Mouse (Mus musculus) forebrain, embryonic 14.5 days (tissue): Measurements from ENCODE around the gene Krt82. TPM values are rescaled to one million over a fixed set of nuclear protein-coding genes. Genes with fewer than 3 reads are reported as not detected.

Experiments used
- ATAC-seq: fragments of 200-750 bp; cut with Nextera tagmentation; 2 replicates; pipeline ENCODE4 v1.8.0; 2017; ENCODE audit warnings: mild to moderate bottlenecking, moderate library complexity
- DNase-seq: peaks from one replicate; pipeline ENCODE4 v3.0.0-alpha.2; 2015; ENCODE audit warnings: low spot score
- H3K27ac ChIP-seq: fragments of 300-500 bp; sonication (generic); 2 replicates; pipeline ENCODE4 v1.5.1; 2014; ENCODE audit warnings: low read depth, mild to moderate bottlenecking, control low read depth, low read length, moderate library complexity
- H3K27me3 ChIP-seq: fragments of 300-500 bp; sonication (generic); replicated peaks from 2 replicates; pipeline ENCODE4 v1.6.1; 2014; ENCODE audit warnings: low read length, control low read depth, mixed read lengths; ENCODE audit not compliant: control insufficient read depth, insufficient read depth
- H3K36me3 ChIP-seq: fragments of 300-500 bp; sonication (generic); 2 replicates; pipeline ENCODE4 v1.6.1; 2014; ENCODE audit warnings: low read length, control low read depth; ENCODE audit not compliant: control insufficient read depth, insufficient read depth
- H3K4me1 ChIP-seq: fragments of 300-500 bp; sonication (generic); 2 replicates; pipeline ENCODE4 v1.6.1; 2014; ENCODE audit warnings: antibody characterized with exemption, low read length, control low read depth; ENCODE audit not compliant: control insufficient read depth, insufficient read depth
- H3K4me2 ChIP-seq: fragments of 300-500 bp; sonication (generic); 2 replicates; pipeline ENCODE4 v1.6.1; 2014; ENCODE audit warnings: mild to moderate bottlenecking, control low read depth, low read length
- H3K4me3 ChIP-seq: fragments of 300-500 bp; sonication (generic); 2 replicates; pipeline ENCODE4 v1.5.1; 2014; ENCODE audit warnings: low read depth, low read length, control low read depth
- H3K9ac ChIP-seq: fragments of 300-500 bp; sonication (generic); 2 replicates; pipeline ENCODE4 v1.6.1; 2014; ENCODE audit warnings: mild to moderate bottlenecking, low read length, control low read depth, moderate library complexity
- H3K9me3 ChIP-seq: fragments of 300-500 bp; sonication (generic); replicated peaks from 2 replicates; pipeline ENCODE4 v1.6.1; 2016; ENCODE audit warnings: low read length, control low read depth, mixed read lengths; ENCODE audit not compliant: control insufficient read depth
- WGBS: fragments of 180-500 bp; shearing (Covaris S2); extraction: QIAGEN DNeasy Blood & Tissue Kit; methylation state at CpG from one replicate; pipeline ENCODE4 v1.1.7; 2014; 5-methylcytosine and 5-hydroxymethylcytosine counted together
- microRNA-seq: library from miRNA; unstranded; fragments of <30 nt; microRNA quantifications from one replicate; pipeline ENCODE4, GENCODE M21; 2016
- polyA plus RNA-seq: library from polyadenylated mRNA; unstranded; fragments of >200 nt; fragmentation: Nextera tagmentation; extraction: Ambion mirVana; gene quantifications from 2 replicates; pipeline ENCODE4 v1.2.1, GENCODE M21; 2014

Gene Krt82
- polyA plus RNA-seq, 1 experiment from 2014 or later, result not detected

DNA sequence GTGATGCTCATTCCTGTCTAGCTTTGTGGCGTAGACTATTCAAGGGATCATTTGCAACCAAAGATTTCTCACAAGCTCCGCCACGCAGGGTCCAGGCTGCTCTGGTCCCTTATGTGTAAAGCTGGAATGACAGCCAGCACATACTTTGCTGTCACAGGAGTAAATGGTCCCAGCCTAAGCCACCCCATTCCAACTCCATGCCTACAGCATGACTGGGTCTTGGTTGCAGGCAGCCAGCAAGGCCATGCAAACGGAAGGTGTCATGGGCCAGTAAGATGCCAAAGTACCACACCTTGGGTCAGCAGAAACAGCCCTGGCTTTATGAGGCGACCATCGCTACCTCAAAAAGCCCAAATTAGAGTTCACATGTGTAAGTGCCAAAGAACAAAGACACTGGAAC is 56.8 kb downstream of the Krt82 start:
- DNase-seq, result no peak
- H3K4me1 ChIP-seq, result no peaks in the 10 kb centered on the region
- 93% methylated on average over 6 of the region's 6 CpGs for WGBS
- no peak overlapping the region for H3K27ac ChIP-seq
- no peaks in the 10 kb centered on the region for H3K9me3 ChIP-seq
- H3K9ac ChIP-seq, result no peak overlapping the region
- H3K36me3 ChIP-seq, result no peaks in the 10 kb centered on the region
- H3K4me2 ChIP-seq, result no peak overlapping the region
- no peaks in the 10 kb centered on the region for H3K27me3 ChIP-seq
- no peak for ATAC-seq
- H3K4me3 ChIP-seq, result no peak overlapping the region

DNA sequence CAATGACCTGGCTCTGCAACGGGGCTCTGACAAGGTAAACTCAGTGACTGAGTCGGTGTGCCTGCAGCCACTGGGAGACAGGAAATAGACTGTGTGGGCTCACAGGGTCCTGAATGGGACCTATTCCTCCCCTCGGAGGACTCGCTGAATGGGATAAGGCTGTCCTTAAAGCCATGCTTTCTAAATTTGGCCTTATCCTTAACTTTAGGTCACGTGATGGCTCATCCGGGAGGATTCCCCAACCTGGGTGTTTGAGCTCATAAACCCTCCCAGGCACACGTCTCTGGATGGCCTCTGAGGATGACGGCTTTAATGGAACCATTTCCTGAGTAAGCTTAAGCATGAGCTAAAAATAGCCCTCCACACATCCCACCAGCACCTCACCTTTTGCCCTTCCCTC is 57.7 kb downstream of the Krt82 start:
- H3K4me3 ChIP-seq, result no peak overlapping the region
- no peak overlapping the region for H3K4me2 ChIP-seq
- no peaks in the 10 kb centered on the region for H3K36me3 ChIP-seq
- H3K9ac ChIP-seq, result no peak overlapping the region
- no peak overlapping the region for H3K27ac ChIP-seq
- H3K9me3 ChIP-seq, result no peaks in the 10 kb centered on the region
- DNase-seq (no peak), ATAC-seq (no peak)
- H3K4me1 ChIP-seq, result no peaks in the 10 kb centered on the region
- no peaks in the 10 kb centered on the region for H3K27me3 ChIP-seq
- 81% methylated on average over 8 of the region's 8 CpGs for WGBS

DNA sequence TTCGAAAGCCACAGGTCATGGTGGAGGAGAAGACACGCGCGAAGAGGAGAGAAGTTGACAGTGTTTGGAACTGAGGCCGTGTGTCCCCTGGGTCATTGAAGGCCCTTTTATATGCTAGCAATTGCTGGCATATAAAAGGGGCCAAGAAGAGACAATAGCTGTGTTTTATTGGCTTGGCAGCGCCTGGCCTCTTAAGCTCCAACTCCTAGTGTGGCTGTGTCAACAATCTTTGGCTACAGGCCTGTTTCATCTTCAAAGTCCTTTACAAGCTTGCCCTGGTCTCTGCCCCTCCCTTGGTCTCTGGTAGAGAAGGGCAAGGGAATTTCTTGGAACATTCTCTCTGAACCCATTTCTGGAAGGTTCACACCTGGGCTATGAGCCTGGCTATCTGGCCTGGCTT is 59.0 kb downstream of the Krt82 start, which contains the start of gene Krt83:
Gene Krt83 (minus strand): TSS at position 82 of the 400 bp plus-strand sequence.
- H3K9me3 ChIP-seq, result no peaks in the 10 kb centered on the region
- H3K27ac ChIP-seq, result no peak within 1 kb of the TSS
- H3K27me3 ChIP-seq, result no peaks in the 10 kb centered on the region
- WGBS, result 58% methylated on average over 6 of the region's 6 CpGs
- H3K4me1 ChIP-seq, result no peaks in the 10 kb centered on the region
- ATAC-seq, result no peak
- no peaks in the 10 kb centered on the region for H3K36me3 ChIP-seq
- no peak within 1 kb of the TSS for H3K9ac ChIP-seq
- H3K4me3 ChIP-seq, result no peak within 1 kb of the TSS
- H3K4me2 ChIP-seq, result no peak within 1 kb of the TSS
- no peak for DNase-seq

Small RNAs within 50 kb of the gene (microRNA-seq; reads per million reads assigned to microRNA genes)
- gene Gm44393, result not detected
- gene Gm44460, result not detected

Other genes starting within 250 kb of the Krt82 start
- gene Krt80, start 180.5 kb downstream of the Krt82 start, polyA plus RNA-seq, result not detected in 2 replicates
- 0.66 and 0.75 TPM in 2 replicates for gene Krt7, start 139.6 kb downstream of the Krt82 start, polyA plus RNA-seq
- 0.12 TPM in 1 of 2 replicates, not detected in the other for gene Krt87, start 111.9 kb downstream of the Krt82 start, polyA plus RNA-seq
- not detected in 2 replicates for gene Krt88, start 102.9 kb downstream of the Krt82 start, polyA plus RNA-seq
- gene Krt81, start 86.9 kb downstream of the Krt82 start, polyA plus RNA-seq, result not detected in 2 replicates
- gene Krt86, start 77.2 kb downstream of the Krt82 start, polyA plus RNA-seq, result not detected in 2 replicates
- not detected in 2 replicates for gene Krt83, start 59.2 kb downstream of the Krt82 start, polyA plus RNA-seq
- gene Gm49425, start 33.4 kb downstream of the Krt82 start, polyA plus RNA-seq, result not detected in 2 replicates
- not detected in 2 replicates for gene Krt84, start 17.8 kb downstream of the Krt82 start, polyA plus RNA-seq
- 0.09 and 0.10 TPM in 2 replicates for gene Krt90, start 12.3 kb upstream of the Krt82 start, polyA plus RNA-seq
- 0.06 TPM in 1 of 2 replicates, not detected in the other for gene Krt75, start 23.2 kb upstream of the Krt82 start, polyA plus RNA-seq
- not detected in 2 replicates for gene Gm5414, start 77.5 kb upstream of the Krt82 start, polyA plus RNA-seq
- not detected in 2 replicates for gene Gm5478, start 96.7 kb upstream of the Krt82 start, polyA plus RNA-seq
- gene Krt6b, start 129.6 kb upstream of the Krt82 start, polyA plus RNA-seq, result not detected in 2 replicates
- gene Krt6a, start 143.6 kb upstream of the Krt82 start, polyA plus RNA-seq, result not detected in 2 replicates
- gene Krt5, start 162.2 kb upstream of the Krt82 start, polyA plus RNA-seq, result not detected in 2 replicates
- not detected in 2 replicates for gene Krt71, start 192.4 kb upstream of the Krt82 start, polyA plus RNA-seq
- not detected in 2 replicates for gene Krt72, start 235.8 kb upstream of the Krt82 start, polyA plus RNA-seq